Mouse (Mus musculus): ENCODE results near the gene Atg13. TPM values are rescaled to one million over a fixed set of nuclear protein-coding genes. Genes with fewer than 3 reads are reported as not detected.

Atg13 gene
- polyA plus RNA-seq, 1 experiment from 2014 or later, result 29.7 TPM

- 91% methylated on average over 8 of the region's 8 CpGs for WGBS
- DNase-seq (ENCODE audit: low spot score), result no peak
- H3K4me1 ChIP-seq, result no peaks in the 10 kb centered on the region
- H3K27me3 ChIP-seq (ENCODE audit: low read depth, poor library complexity, severe bottlenecking), result no peaks in the 10 kb centered on the region
- H3K27ac ChIP-seq, result no peak within 1 kb of the TSS
- no peaks in the 10 kb centered on the region for H3K36me3 ChIP-seq
- no peaks in the 10 kb centered on the region for H3K9me3 ChIP-seq (replicated peaks)
- no peak within 1 kb of the TSS for H3K4me3 ChIP-seq
Measured at GRCm38 (mm10) chr2:91636229-91636628, 74.1 kb downstream of the Atg13 start, which contains the start of gene F2. Gene F2, minus strand, starts transcription at chr2:91636414.

GRCm38 (mm10) chr2:91635486-91635885, 74.9 kb downstream of the Atg13 start:
- no peak overlapping the region for H3K4me3 ChIP-seq
- no peak for DNase-seq (ENCODE audit: low spot score)
- no peaks in the 10 kb centered on the region for H3K36me3 ChIP-seq
- H3K27me3 ChIP-seq (ENCODE audit: low read depth, poor library complexity, severe bottlenecking), result no peaks in the 10 kb centered on the region
- 87% methylated on average over 11 of the region's 11 CpGs for WGBS
- H3K9me3 ChIP-seq (replicated peaks), result no peaks in the 10 kb centered on the region
- no peak overlapping the region for H3K27ac ChIP-seq
- no peaks in the 10 kb centered on the region for H3K4me1 ChIP-seq

GRCm38 (mm10) chr2:91634841-91635240, 75.5 kb downstream of the Atg13 start:
- H3K27ac ChIP-seq, result no peak overlapping the region
- no peaks in the 10 kb centered on the region for H3K36me3 ChIP-seq
- no peaks in the 10 kb centered on the region for H3K27me3 ChIP-seq (ENCODE audit: low read depth, poor library complexity, severe bottlenecking)
- H3K4me3 ChIP-seq, result no peak overlapping the region
- H3K9me3 ChIP-seq (replicated peaks), result no peaks in the 10 kb centered on the region
- no peak for DNase-seq (ENCODE audit: low spot score)
- no peaks in the 10 kb centered on the region for H3K4me1 ChIP-seq
- 85% methylated on average over 9 of the region's 9 CpGs for WGBS

GRCm38 (mm10) chr2:91633334-91633977, 76.9 kb downstream of the Atg13 start:
- Histone ChIP-seq H3K4me3 (no peak overlapping the region), H3K4me1 (no peaks in the 10 kb centered on the region), H3K27ac (no peak overlapping the region), H3K9me3 (replicated peaks) (no peaks in the 10 kb centered on the region), H3K27me3 (ENCODE audit: low read depth, poor library complexity, severe bottlenecking) (no peaks in the 10 kb centered on the region), H3K36me3 (no peaks in the 10 kb centered on the region)
- no peak for DNase-seq (ENCODE audit: low spot score)
- 81% methylated on average over 12 of the region's 12 CpGs for WGBS

GRCm38 (mm10) chr2:91632316-91632715, 78.1 kb downstream of the Atg13 start:
- H3K9me3 ChIP-seq (replicated peaks), result no peaks in the 10 kb centered on the region
- no peak for DNase-seq (ENCODE audit: low spot score)
- H3K27ac ChIP-seq, result no peak overlapping the region
- H3K36me3 ChIP-seq, result no peaks in the 10 kb centered on the region
- H3K27me3 ChIP-seq (ENCODE audit: low read depth, poor library complexity, severe bottlenecking), result no peaks in the 10 kb centered on the region
- H3K4me3 ChIP-seq, result no peak overlapping the region
- 90% methylated on average over 5 of the region's 5 CpGs for WGBS
- H3K4me1 ChIP-seq, result no peaks in the 10 kb centered on the region

GRCm38 (mm10) chr2:91631826-91632225, 78.5 kb downstream of the Atg13 start:
- H3K36me3 ChIP-seq, result no peaks in the 10 kb centered on the region
- H3K27ac ChIP-seq, result no peak overlapping the region
- no peaks in the 10 kb centered on the region for H3K27me3 ChIP-seq (ENCODE audit: low read depth, poor library complexity, severe bottlenecking)
- no peaks in the 10 kb centered on the region for H3K9me3 ChIP-seq (replicated peaks)
- H3K4me3 ChIP-seq, result no peak overlapping the region
- H3K4me1 ChIP-seq, result no peaks in the 10 kb centered on the region
- DNase-seq (ENCODE audit: low spot score), result no peak
- 87% methylated on average over 5 of the region's 5 CpGs for WGBS

- no peak overlapping the region for H3K27ac ChIP-seq
- no peaks in the 10 kb centered on the region for H3K9me3 ChIP-seq (replicated peaks)
- no peak overlapping the region for H3K4me3 ChIP-seq
- no peaks in the 10 kb centered on the region for H3K27me3 ChIP-seq (ENCODE audit: low read depth, poor library complexity, severe bottlenecking)
- 94% methylated on average over 12 of the region's 12 CpGs for WGBS
- H3K4me1 ChIP-seq, result no peaks in the 10 kb centered on the region
- no peak for DNase-seq (ENCODE audit: low spot score)
- no peaks in the 10 kb centered on the region for H3K36me3 ChIP-seq
Measured at GRCm38 (mm10) chr2:91630384-91630783, 80.0 kb downstream of the Atg13 start.

- Histone ChIP-seq H3K27me3 (ENCODE audit: low read depth, poor library complexity, severe bottlenecking) (no peaks in the 10 kb centered on the region), H3K4me3 (no peak overlapping the region), H3K27ac (no peak overlapping the region), H3K36me3 (no peaks in the 10 kb centered on the region; the same call in 1 of the 2 replicates), H3K4me1 (no peaks in the 10 kb centered on the region), H3K9me3 (replicated peaks) (no peaks in the 10 kb centered on the region)
- WGBS, result 84% methylated on average over 18 of the region's 18 CpGs
- no peak for DNase-seq (ENCODE audit: low spot score)
Measured at GRCm38 (mm10) chr2:91629682-91630081, 80.7 kb downstream of the Atg13 start.

- H3K36me3 ChIP-seq, result peaks cover 11% of the 10 kb centered on the region
- DNase-seq (ENCODE audit: low spot score), result no peak
- 87% methylated on average over 8 of the region's 8 CpGs for WGBS
- no peaks in the 10 kb centered on the region for H3K9me3 ChIP-seq (replicated peaks)
- H3K4me1 ChIP-seq, result no peaks in the 10 kb centered on the region
- no peaks in the 10 kb centered on the region for H3K27me3 ChIP-seq (ENCODE audit: low read depth, poor library complexity, severe bottlenecking)
- H3K27ac ChIP-seq, result no peak overlapping the region
- H3K4me3 ChIP-seq, result no peak overlapping the region
Measured at GRCm38 (mm10) chr2:91628171-91628570, 82.2 kb downstream of the Atg13 start.

- DNase-seq (ENCODE audit: low spot score), result no peak
- Histone ChIP-seq H3K4me3 (no peak overlapping the region), H3K27me3 (ENCODE audit: low read depth, poor library complexity, severe bottlenecking) (no peaks in the 10 kb centered on the region), H3K9me3 (replicated peaks) (no peaks in the 10 kb centered on the region), H3K27ac (no peak overlapping the region), H3K4me1 (no peaks in the 10 kb centered on the region), H3K36me3 (peaks cover 18% of the 10 kb centered on the region)
- WGBS, result 81% methylated on average over 5 of the region's 5 CpGs
Measured at GRCm38 (mm10) chr2:91627486-91627885, 82.9 kb downstream of the Atg13 start.

Other genes with a start within 250 kb of the Atg13 start
- gene Ckap5, start 183.8 kb downstream of the Atg13 start, polyA plus RNA-seq (2016; fragmentation: Nextera tagmentation; extraction: Ambion mirVana), result 109 and 127 TPM in 2 replicates
- not detected in 2 replicates for gene F2, start 74.2 kb downstream of the Atg13 start, polyA plus RNA-seq (2016; fragmentation: Nextera tagmentation; extraction: Ambion mirVana)
- 11.3 and 12.8 TPM in 2 replicates for gene Zfp408, start 60.8 kb downstream of the Atg13 start, polyA plus RNA-seq (2016; fragmentation: Nextera tagmentation; extraction: Ambion mirVana)
- 72.1 and 75.0 TPM in 2 replicates for gene Arhgap1, start 60.7 kb downstream of the Atg13 start, polyA plus RNA-seq (2016; fragmentation: Nextera tagmentation; extraction: Ambion mirVana)
- 22.8 and 27.0 TPM in 2 replicates for gene Harbi1, start 276 bp upstream of the Atg13 start, polyA plus RNA-seq (2016; fragmentation: Nextera tagmentation; extraction: Ambion mirVana)
- 23.2 and 24.5 TPM in 2 replicates for gene Ambra1, start 19.6 kb upstream of the Atg13 start, polyA plus RNA-seq (2016; fragmentation: Nextera tagmentation; extraction: Ambion mirVana)
- 0.67 and 0.76 TPM in 2 replicates for gene Chrm4, start 216.7 kb upstream of the Atg13 start, polyA plus RNA-seq (2016; fragmentation: Nextera tagmentation; extraction: Ambion mirVana)
- 2,617 and 2,689 TPM in 2 replicates for gene Mdk, start 221.7 kb upstream of the Atg13 start, polyA plus RNA-seq (2016; fragmentation: Nextera tagmentation; extraction: Ambion mirVana)
- gene Gm9821, start 235.1 kb upstream of the Atg13 start, polyA plus RNA-seq (2016; fragmentation: Nextera tagmentation; extraction: Ambion mirVana), result 0.33 and 0.56 TPM in 2 replicates

Data from limb, embryonic 10.5 days (tissue).